Mouse (Mus musculus): ENCODE results near the gene Dgki. TPM values are rescaled to one million over a fixed set of nuclear protein-coding genes. Genes with fewer than 3 reads are reported as not detected.

The Dgki gene
- polyA plus RNA-seq, 1 experiment from 2014 or later, result 9.9 TPM

- no peaks in the 10 kb centered on the region for H3K27me3 ChIP-seq
- H3K36me3 ChIP-seq, result no peaks in the 10 kb centered on the region
- H3K4me3 ChIP-seq, result no peak overlapping the region
- H3K9ac ChIP-seq (replicated peaks), result no peak overlapping the region
- H3K9me3 ChIP-seq, result no peaks in the 10 kb centered on the region
- 69% methylated on average over 7 of the region's 7 CpGs for WGBS
- no peak for ATAC-seq (replicated peaks)
- H3K4me2 ChIP-seq (replicated peaks), result no peak overlapping the region
- H3K4me1 ChIP-seq, result peaks cover 16% of the 10 kb centered on the region
- H3K27ac ChIP-seq (replicated peaks), result no peak overlapping the region
Observed at GRCm38 (mm10) chr6:37222947-37223510, 77.0 kb downstream of the Dgki start.

GRCm38 (mm10) chr6:37222016-37222415, 78.0 kb downstream of the Dgki start:
- no peaks in the 10 kb centered on the region for H3K9me3 ChIP-seq
- no peaks in the 10 kb centered on the region for H3K36me3 ChIP-seq
- 57% methylated on average over 6 of the region's 6 CpGs for WGBS
- ATAC-seq (replicated peaks), result no peak
- peaks cover 16% of the 10 kb centered on the region for H3K4me1 ChIP-seq
- H3K4me3 ChIP-seq, result no peak overlapping the region
- no peak overlapping the region for H3K4me2 ChIP-seq (replicated peaks)
- no peaks in the 10 kb centered on the region for H3K27me3 ChIP-seq
- H3K27ac ChIP-seq (replicated peaks), result no peak overlapping the region
- H3K9ac ChIP-seq (replicated peaks), result no peak overlapping the region

GRCm38 (mm10) chr6:37219110-37219509, 80.9 kb downstream of the Dgki start:
- 81% methylated on average over 4 of the region's 4 CpGs for WGBS
- no peak overlapping the region for H3K9ac ChIP-seq (replicated peaks)
- H3K9me3 ChIP-seq, result no peaks in the 10 kb centered on the region
- H3K4me1 ChIP-seq, result peaks cover 20% of the 10 kb centered on the region
- no peaks in the 10 kb centered on the region for H3K36me3 ChIP-seq
- H3K4me2 ChIP-seq (replicated peaks), result no peak overlapping the region
- H3K27ac ChIP-seq (replicated peaks), result no peak overlapping the region
- ATAC-seq (replicated peaks), result no peak
- H3K4me3 ChIP-seq, result no peak overlapping the region
- H3K27me3 ChIP-seq, result no peaks in the 10 kb centered on the region

- Histone ChIP-seq H3K27me3 (no peaks in the 10 kb centered on the region), H3K27ac (replicated peaks) (peak overlapping the region; percentile 67), H3K9me3 (no peaks in the 10 kb centered on the region), H3K36me3 (no peaks in the 10 kb centered on the region), H3K4me1 (peaks cover 35% of the 10 kb centered on the region), H3K4me2 (replicated peaks) (no peak overlapping the region), H3K4me3 (no peak overlapping the region), H3K9ac (replicated peaks) (no peak overlapping the region)
- peak; percentile 79 for ATAC-seq (replicated peaks)
- WGBS, result 35% methylated on average over 4 of the region's 4 CpGs
Observed at GRCm38 (mm10) chr6:37216342-37216763, 83.6 kb downstream of the Dgki start.

GRCm38 (mm10) chr6:37215655-37216054, 84.3 kb downstream of the Dgki start:
- Histone ChIP-seq H3K27ac (replicated peaks) (peak overlapping the region; percentile 67), H3K9ac (replicated peaks) (no peak overlapping the region), H3K4me1 (peaks cover 35% of the 10 kb centered on the region), H3K4me2 (replicated peaks) (no peak overlapping the region), H3K4me3 (no peak overlapping the region), H3K36me3 (no peaks in the 10 kb centered on the region), H3K9me3 (no peaks in the 10 kb centered on the region), H3K27me3 (no peaks in the 10 kb centered on the region)
- ATAC-seq (replicated peaks), result no peak
- WGBS, result 29% methylated on average over 10 of the region's 10 CpGs

- Histone ChIP-seq H3K27ac (replicated peaks) (no peak overlapping the region), H3K36me3 (no peaks in the 10 kb centered on the region), H3K4me2 (replicated peaks) (no peak overlapping the region), H3K4me1 (peaks cover 35% of the 10 kb centered on the region), H3K9ac (replicated peaks) (no peak overlapping the region), H3K4me3 (no peak overlapping the region), H3K9me3 (no peaks in the 10 kb centered on the region), H3K27me3 (no peaks in the 10 kb centered on the region)
- WGBS, result 89% methylated on average over 4 of the region's 4 CpGs
- ATAC-seq (replicated peaks), result no peak
Observed at GRCm38 (mm10) chr6:37212930-37213329, 87.1 kb downstream of the Dgki start.

GRCm38 (mm10) chr6:37211545-37212247, 88.3 kb downstream of the Dgki start:
- Histone ChIP-seq H3K9ac (replicated peaks) (no peak overlapping the region), H3K27ac (replicated peaks) (peak overlapping the region; percentile 42; the same call in 1 of the 2 replicates), H3K36me3 (no peaks in the 10 kb centered on the region), H3K9me3 (no peaks in the 10 kb centered on the region), H3K4me3 (no peak overlapping the region), H3K4me2 (replicated peaks) (no peak overlapping the region), H3K4me1 (peaks cover 34% of the 10 kb centered on the region), H3K27me3 (no peaks in the 10 kb centered on the region)
- ATAC-seq (replicated peaks), result no peak
- 12% methylated on average over 9 of the region's 9 CpGs for WGBS

GRCm38 (mm10) chr6:37202901-37203300, 97.1 kb downstream of the Dgki start:
- H3K36me3 ChIP-seq, result no peaks in the 10 kb centered on the region
- no peak overlapping the region for H3K4me3 ChIP-seq
- H3K4me1 ChIP-seq, result no peaks in the 10 kb centered on the region; the same call in 1 of the 2 replicates
- no peak overlapping the region for H3K9ac ChIP-seq (replicated peaks)
- no peak overlapping the region for H3K27ac ChIP-seq (replicated peaks)
- H3K27me3 ChIP-seq, result no peaks in the 10 kb centered on the region
- H3K4me2 ChIP-seq (replicated peaks), result no peak overlapping the region
- WGBS, result 70% methylated on average over 4 of the region's 4 CpGs
- no peaks in the 10 kb centered on the region for H3K9me3 ChIP-seq
- no peak for ATAC-seq (replicated peaks)

GRCm38 (mm10) chr6:37200840-37201239, 99.1 kb downstream of the Dgki start:
- Histone ChIP-seq H3K4me2 (replicated peaks) (no peak overlapping the region), H3K36me3 (no peaks in the 10 kb centered on the region), H3K27me3 (no peaks in the 10 kb centered on the region), H3K4me3 (no peak overlapping the region), H3K4me1 (peaks cover 8% of the 10 kb centered on the region; the same call in 1 of the 2 replicates), H3K9ac (replicated peaks) (no peak overlapping the region), H3K9me3 (no peaks in the 10 kb centered on the region), H3K27ac (replicated peaks) (no peak overlapping the region)
- no peak for ATAC-seq (replicated peaks)
- 90% methylated on average over 5 of the region's 5 CpGs for WGBS

- H3K27ac ChIP-seq (replicated peaks), result no peak overlapping the region
- H3K27me3 ChIP-seq, result no peaks in the 10 kb centered on the region
- H3K9ac ChIP-seq (replicated peaks), result no peak overlapping the region
- H3K4me1 ChIP-seq, result peaks cover 8% of the 10 kb centered on the region; the same call in 1 of the 2 replicates
- 87% methylated on average over 3 of the region's 3 CpGs for WGBS
- H3K36me3 ChIP-seq, result no peaks in the 10 kb centered on the region
- ATAC-seq (replicated peaks), result no peak
- no peaks in the 10 kb centered on the region for H3K9me3 ChIP-seq
- H3K4me2 ChIP-seq (replicated peaks), result no peak overlapping the region
- no peak overlapping the region for H3K4me3 ChIP-seq
Observed at GRCm38 (mm10) chr6:37199502-37199901, 100.5 kb downstream of the Dgki start.

- ATAC-seq (replicated peaks), result no peak
- H3K36me3 ChIP-seq, result no peaks in the 10 kb centered on the region
- H3K4me2 ChIP-seq (replicated peaks), result no peak overlapping the region
- H3K27ac ChIP-seq (replicated peaks), result no peak overlapping the region
- no peaks in the 10 kb centered on the region for H3K9me3 ChIP-seq
- H3K4me1 ChIP-seq, result peaks cover 8% of the 10 kb centered on the region; the same call in 1 of the 2 replicates
- WGBS, result 69% methylated on average over 13 of the region's 13 CpGs
- H3K27me3 ChIP-seq, result no peaks in the 10 kb centered on the region
- no peak overlapping the region for H3K9ac ChIP-seq (replicated peaks)
- no peak overlapping the region for H3K4me3 ChIP-seq
Observed at GRCm38 (mm10) chr6:37197745-37198144, 102.2 kb downstream of the Dgki start.

- WGBS, result 67% methylated on average over 5 of the region's 5 CpGs
- Histone ChIP-seq H3K27me3 (no peaks in the 10 kb centered on the region), H3K9ac (replicated peaks) (no peak overlapping the region), H3K4me1 (peaks cover 8% of the 10 kb centered on the region; the same call in 1 of the 2 replicates), H3K4me2 (replicated peaks) (no peak overlapping the region), H3K27ac (replicated peaks) (peak overlapping the region; percentile 43), H3K4me3 (no peak overlapping the region), H3K36me3 (no peaks in the 10 kb centered on the region), H3K9me3 (no peaks in the 10 kb centered on the region)
- no peak for ATAC-seq (replicated peaks)
Observed at GRCm38 (mm10) chr6:37196870-37197269, 103.1 kb downstream of the Dgki start.
